Mouse (Mus musculus) lung, adult 2 months (tissue): Measurements from ENCODE around the gene Kcnt2. TPM values are rescaled to one million over a fixed set of nuclear protein-coding genes. Genes with fewer than 3 reads are reported as not detected.

ENCODE experiments used
- DNase-seq: peaks from one replicate; pipeline ENCODE4 v3.0.0; 2022
- H3K4me1 ChIP-seq: fragments of 200-500 bp; 2 replicates; pipeline ENCODE4 v1.6.1; 2011; ENCODE audit warnings: low read length; ENCODE audit not compliant: control insufficient read depth, insufficient read depth
- H3K4me3 ChIP-seq: fragments of 200-500 bp; replicated peaks from 2 replicates; pipeline ENCODE3; 2011; ENCODE audit warnings: low read depth, mild to moderate bottlenecking, control low read depth, low read length; ENCODE audit errors: extremely low read depth
- CTCF ChIP-seq: fragments of 200-500 bp; IDR thresholded peaks from 2 replicates; pipeline ENCODE4 v1.5.1; 2011; ENCODE audit warnings: mild to moderate bottlenecking, low read length, control low read depth; ENCODE audit not compliant: insufficient read depth
- POLR2A ChIP-seq: fragments of 200-500 bp; IDR thresholded peaks from 2 replicates; pipeline ENCODE4 v1.6.1; 2011; ENCODE audit warnings: low read depth, mild to moderate bottlenecking, control low read depth, low read length, borderline replicate concordance; ENCODE audit errors: extremely low read depth
- WGBS: fragments of 180-500 bp; shearing (Covaris S2); methylation state at CpG from one replicate; pipeline ENCODE4 v1.1.7; 2018; 5-methylcytosine and 5-hydroxymethylcytosine counted together
- polyA plus RNA-seq: library from polyadenylated mRNA; depleted of rRNA; stranded (reverse); fragments of >200 nt; gene quantifications from 2 replicates; pipeline ENCODE4 v1.2.3, GENCODE M21; 2012; rRNA removed

The Kcnt2 gene
- polyA plus RNA-seq: 0.11 TPM in 2 replicates

GRCm38 (mm10) chr1:140245876-140246597 is at the start of gene Kcnt2:
Gene Kcnt2 (plus strand): TSS chr1:140246158.
- TF ChIP-seq CTCF (no peak), POLR2A (no peak)
- peak; percentile 4 for DNase-seq
- Histone ChIP-seq H3K4me3 (peak within 1 kb of the TSS; percentile 32), H3K4me1 (no peaks in the 10 kb centered on the region)
- 2% methylated on average over 21 of the region's 21 CpGs for WGBS

GRCm38 (mm10) chr1:140205329-140205728 is 40.6 kb upstream of the Kcnt2 start:
- H3K4me3 ChIP-seq: no peak overlapping the region
- no peaks in the 10 kb centered on the region for H3K4me1 ChIP-seq
- WGBS: 54% methylated on average over 2 of the region's 2 CpGs
- TF ChIP-seq CTCF (no peak), POLR2A (no peak)
- no peak for DNase-seq

DNA sequence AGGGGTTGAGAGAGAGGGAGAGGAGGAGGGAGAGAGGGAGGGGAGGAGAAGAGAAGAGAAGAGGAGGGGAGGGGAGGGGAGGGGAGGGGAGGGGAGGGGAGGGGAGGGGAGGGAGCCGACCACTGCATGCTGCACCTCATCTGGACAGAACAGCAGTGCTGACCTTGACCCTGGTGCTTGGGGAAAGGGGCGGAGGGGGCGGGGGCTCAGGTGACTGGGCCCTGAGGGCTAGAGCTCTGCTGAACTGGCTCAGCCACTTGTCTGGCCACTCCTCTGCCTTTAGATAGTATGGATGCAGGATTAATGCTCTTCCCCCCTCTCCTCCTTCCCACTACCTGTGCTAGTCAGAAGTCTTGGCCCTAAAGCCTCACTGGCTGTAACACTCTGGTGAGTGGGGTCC is 20.7 kb upstream of the Kcnt2 start:
- Histone ChIP-seq H3K4me1 (no peaks in the 10 kb centered on the region), H3K4me3 (no peak overlapping the region)
- WGBS: 58% methylated on average over 2 of the region's 3 CpGs
- no peak for DNase-seq
- TF ChIP-seq CTCF: no peak
- no peak for TF ChIP-seq POLR2A

DNA sequence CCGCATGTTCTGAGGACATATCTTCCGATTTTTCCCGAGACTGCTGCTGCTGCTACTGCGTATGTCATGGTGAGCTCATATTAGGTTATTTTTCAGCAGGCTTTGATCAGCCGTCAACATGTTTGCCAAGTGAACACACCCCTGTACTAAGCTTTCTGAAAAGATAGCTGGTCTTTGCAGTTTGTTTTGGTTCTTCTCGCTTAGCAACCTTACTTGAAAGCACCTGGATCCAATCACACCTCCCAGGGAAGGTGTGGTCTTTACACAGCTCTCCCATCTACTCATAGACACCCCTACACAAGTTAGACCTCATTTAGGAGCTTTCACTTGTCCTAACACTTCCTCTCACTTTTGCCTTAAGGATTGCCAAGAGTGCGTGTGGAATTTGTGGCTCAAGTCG is 19.3 kb upstream of the Kcnt2 start:
- DNase-seq: no peak
- TF ChIP-seq CTCF (no peak), POLR2A (no peak)
- H3K4me1 ChIP-seq: no peaks in the 10 kb centered on the region
- WGBS: 60% methylated on average over 8 of the region's 8 CpGs
- H3K4me3 ChIP-seq: no peak overlapping the region

DNA sequence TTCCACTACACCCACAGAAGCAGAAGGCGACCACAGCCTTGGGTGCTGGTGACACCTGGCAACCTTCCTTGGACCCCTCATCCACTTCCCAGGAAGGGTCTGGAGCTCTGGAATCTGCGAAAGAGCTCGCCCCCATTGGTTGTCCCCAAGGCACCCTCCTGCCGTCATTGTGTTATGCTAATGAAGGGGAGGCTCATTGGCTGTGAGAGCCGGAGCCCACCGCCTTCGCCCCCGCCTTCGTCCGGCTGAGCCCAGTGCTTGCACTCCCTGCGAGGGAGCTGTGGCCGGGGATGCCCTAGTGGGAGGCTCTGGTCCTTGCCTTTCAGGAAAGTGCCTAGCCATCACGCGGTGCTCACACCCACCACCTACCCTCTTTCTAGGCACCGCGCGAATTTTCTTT is 493 bp upstream of the Kcnt2 start:
- TF ChIP-seq CTCF: no peak
- no peak for TF ChIP-seq POLR2A
- H3K4me1 ChIP-seq: no peaks in the 10 kb centered on the region
- under 1% methylated on average over 17 of the region's 17 CpGs for WGBS
- DNase-seq: no peak
- H3K4me3 ChIP-seq: peak overlapping the region; percentile 32

- H3K4me1 ChIP-seq: no peaks in the 10 kb centered on the region
- TF ChIP-seq POLR2A (no peak), CTCF (no peak)
- H3K4me3 ChIP-seq: no peak overlapping the region
- no peak for DNase-seq
- 55% methylated on average over 3 of the region's 3 CpGs for WGBS
These were observed 18.7 kb downstream of the Kcnt2 start for GRCm38 (mm10) chr1:140264696-140265095.

GRCm38 (mm10) chr1:140266047-140266446 is 20.1 kb downstream of the Kcnt2 start:
- no peak overlapping the region for H3K4me3 ChIP-seq
- TF ChIP-seq POLR2A: no peak
- TF ChIP-seq CTCF: no peak
- no peaks in the 10 kb centered on the region for H3K4me1 ChIP-seq
- WGBS: 55% methylated on average over 5 of the region's 5 CpGs
- DNase-seq: no peak

- 55% methylated on average over 8 of the region's 8 CpGs for WGBS
- no peak overlapping the region for H3K4me3 ChIP-seq
These were observed 20.8 kb downstream of the Kcnt2 start for GRCm38 (mm10) chr1:140266643-140267286.

GRCm38 (mm10) chr1:140267288-140267687 is 21.3 kb downstream of the Kcnt2 start:
- no peak for DNase-seq
- TF ChIP-seq CTCF (no peak), POLR2A (no peak)
- Histone ChIP-seq H3K4me3 (no peak overlapping the region), H3K4me1 (no peaks in the 10 kb centered on the region)
- 47% methylated on average over 2 of the region's 2 CpGs for WGBS

More at GRCm38 (mm10) chr1:140266643-140267286, 20.8 kb downstream of the Kcnt2 start:
- DNase-seq: no peak
- H3K4me1 ChIP-seq: no peaks in the 10 kb centered on the region
- TF ChIP-seq CTCF (no peak), POLR2A (no peak)

DNA sequence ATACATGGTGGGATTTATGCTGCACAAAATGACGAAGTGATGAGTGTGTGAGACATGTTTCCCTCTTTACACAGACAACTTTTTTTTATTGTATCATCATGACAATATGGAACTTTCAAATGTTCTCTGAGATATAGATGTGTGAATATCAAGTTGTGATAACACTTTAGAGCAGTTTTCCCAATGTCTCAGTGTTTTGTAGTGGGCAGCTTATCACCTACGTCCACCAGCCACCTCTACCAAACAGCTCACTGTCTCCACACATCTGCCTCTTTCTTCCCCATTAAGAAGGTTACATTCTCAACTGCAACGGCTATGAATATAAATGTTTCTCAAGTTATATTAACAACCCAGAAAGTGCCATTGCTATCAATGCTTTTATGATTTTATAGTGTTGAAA is 27.7 kb downstream of the Kcnt2 start:
- Histone ChIP-seq H3K4me1 (no peaks in the 10 kb centered on the region), H3K4me3 (no peak overlapping the region)
- DNase-seq: no peak
- WGBS: 71% methylated on average over 3 of the region's 3 CpGs
- no peak for TF ChIP-seq POLR2A
- no peak for TF ChIP-seq CTCF

GRCm38 (mm10) chr1:140275813-140276212 is 29.9 kb downstream of the Kcnt2 start:
- DNase-seq: no peak
- Histone ChIP-seq H3K4me1 (no peaks in the 10 kb centered on the region), H3K4me3 (no peak overlapping the region)
- TF ChIP-seq POLR2A: no peak
- TF ChIP-seq CTCF: no peak
